ENCODE assay signal across 10 mouse cellular contexts in the genomic region with DNA sequence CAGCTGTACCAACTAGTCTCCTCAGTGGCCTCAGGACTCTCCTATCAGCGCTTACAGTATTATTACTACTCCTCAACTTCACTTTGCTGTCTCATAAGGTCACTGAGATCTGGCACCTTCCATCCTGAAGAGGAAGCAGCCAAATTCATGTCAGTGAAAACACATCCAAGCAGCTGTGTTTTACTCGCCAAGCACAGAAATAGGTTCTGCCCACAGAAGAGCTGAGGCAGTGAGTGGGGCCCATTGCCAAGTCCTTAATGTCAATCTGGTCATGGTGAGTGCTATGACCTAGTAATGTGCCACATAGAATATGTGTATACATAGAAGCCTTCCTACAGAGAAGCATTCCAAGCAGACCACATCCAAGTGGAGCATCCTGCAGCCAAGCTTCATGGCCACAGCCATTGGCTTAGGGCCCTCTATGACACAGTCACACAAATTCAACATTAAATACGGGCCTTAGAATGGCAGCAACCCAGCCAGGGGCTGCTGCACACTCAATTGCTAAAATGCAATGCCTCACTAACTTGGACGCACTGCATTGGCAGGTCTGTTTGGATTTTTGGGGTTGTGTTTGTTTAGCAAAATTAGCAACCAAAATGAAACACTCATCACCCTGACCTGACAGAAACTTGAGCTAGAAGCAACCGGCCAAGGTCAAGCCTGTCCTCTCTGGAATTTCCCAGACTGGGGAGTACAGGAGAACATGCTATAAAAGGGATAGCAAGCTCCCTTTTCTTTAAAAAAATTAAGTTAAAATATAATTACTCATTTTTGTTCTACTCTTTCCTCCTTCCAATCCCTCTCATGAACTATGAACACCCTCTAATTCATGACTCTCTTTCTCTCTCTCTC.
DNase-seq lines count a peak whose midpoint lies in the region; ATAC-seq and TF ChIP-seq lines count a peak whose summit lies in the region.
"Had no signal": no experiment of that assay in that cellular context is flagged by ENCODE, and none has a peak within 500 bp of the region (broad histone marks: within the 10 kb centered on the region; RNA-seq: fewer than 3 reads in every experiment).

No protein-coding gene starts in this region.

- no peak for ATAC-seq in liver, embryonic 11.5 days (replicated peaks; ENCODE audit: low FRiP score)
- no peak for ATAC-seq in liver, embryonic 12.5 days

- H3K9ac ChIP-seq in heart, adult 2 months (ENCODE audit: low read depth, low read length), result no peak overlapping the region
- H3K9ac ChIP-seq in liver, adult 2 months (ENCODE audit: low read depth, low read length), result no peak overlapping the region
- no peak overlapping the region for H3K9ac ChIP-seq in liver, embryonic 11.5 days (ENCODE audit: low read depth, low read length)
- no peak overlapping the region for H3K9ac ChIP-seq in liver, embryonic 12.5 days
- H3K9ac ChIP-seq: limb, embryonic 12.5 days had no signal

- no peaks in the 10 kb centered on the region for H3K36me3 ChIP-seq in heart, adult 2 months (ENCODE audit: control insufficient read depth, insufficient read depth, low read length)
- H3K36me3 ChIP-seq in liver, adult 2 months (ENCODE audit: control insufficient read depth, insufficient read depth, low read length), result no peaks in the 10 kb centered on the region
- no peaks in the 10 kb centered on the region for H3K36me3 ChIP-seq in liver, embryonic 11.5 days (ENCODE audit: control insufficient read depth, insufficient read depth, low read length)
- H3K36me3 ChIP-seq in liver, embryonic 12.5 days, result no peaks in the 10 kb centered on the region
- H3K36me3 ChIP-seq: limb, embryonic 12.5 days had no signal

- peak; percentile 20 to 32 for DNase-seq in heart, adult 2 months
- DNase-seq in heart, postnatal 25 days (ENCODE audit: low spot score), result no peak
- peak; percentile 21 for DNase-seq in liver, adult 2 months (ENCODE audit: extremely low read depth, low read depth, low spot score)
- DNase-seq in liver, embryonic 11.5 days (ENCODE audit: low spot score), result no peak
- peak; percentile 5 for DNase-seq in adrenal gland, postnatal 25 days
- peak; percentile 25 for DNase-seq in gastrocnemius, postnatal 10 days
- DNase-seq in thymus, postnatal 10 days (ENCODE audit: low spot score in 2 of 2), result no peak

- TF ChIP-seq CTCF in heart, adult 2 months (IDR thresholded peaks at IDR 0.05), result no peak
- TF ChIP-seq CTCF in liver, adult 2 months (IDR thresholded peaks at IDR 0.05; ENCODE audit: low read depth, low read length), result no peak

- TF ChIP-seq POLR2A in heart, adult 2 months (IDR thresholded peaks at IDR 0.05; ENCODE audit: insufficient read depth, low read depth, low read length), result no peak
- no peak for TF ChIP-seq POLR2A in liver, adult 2 months (IDR thresholded peaks at IDR 0.05; ENCODE audit: extremely low read depth, insufficient read depth, low read length)

- no peaks in the 10 kb centered on the region for H3K9me3 ChIP-seq in liver, embryonic 11.5 days (ENCODE audit: control insufficient read depth, low read length)
- H3K9me3 ChIP-seq in liver, embryonic 12.5 days (replicated peaks), result no peaks in the 10 kb centered on the region

- no peaks in the 10 kb centered on the region for H3K27me3 ChIP-seq in heart, adult 2 months (ENCODE audit: control insufficient read depth, insufficient read depth, low read length)
- H3K27me3 ChIP-seq in liver, adult 2 months (ENCODE audit: control insufficient read depth, insufficient read depth, low read length), result no peaks in the 10 kb centered on the region
- H3K27me3 ChIP-seq in liver, embryonic 11.5 days (replicated peaks; ENCODE audit: control insufficient read depth, insufficient read depth, low read length), result no peaks in the 10 kb centered on the region
- H3K27me3 ChIP-seq in liver, embryonic 12.5 days (replicated peaks), result no peaks in the 10 kb centered on the region
- H3K27me3 ChIP-seq: limb, embryonic 12.5 days; megakaryocyte, embryonic 14.5 days had no signal

- no peaks in the 10 kb centered on the region for H3K4me1 ChIP-seq in heart, adult 2 months (ENCODE audit: control insufficient read depth, insufficient read depth, low read length)
- H3K4me1 ChIP-seq in liver, adult 2 months (ENCODE audit: control insufficient read depth, insufficient read depth, low read length), result no peaks in the 10 kb centered on the region
- H3K4me1 ChIP-seq in liver, embryonic 11.5 days (replicated peaks; ENCODE audit: control insufficient read depth, insufficient read depth, low read length), result no peaks in the 10 kb centered on the region
- H3K4me1 ChIP-seq in liver, embryonic 12.5 days, result no peaks in the 10 kb centered on the region
- H3K4me1 ChIP-seq: limb, embryonic 12.5 days; megakaryocyte, embryonic 14.5 days had no signal

- intact Hi-C loops in heart, adult 2 months (cut with DNase I), result no loop called here
- intact Hi-C loops in heart, postnatal 25 days (cut with DNase I), result no loop called here

- H3K4me2 ChIP-seq in liver, embryonic 11.5 days, result no peak overlapping the region
- H3K4me2 ChIP-seq in liver, embryonic 12.5 days, result no peak overlapping the region
- H3K4me2 ChIP-seq: limb, embryonic 12.5 days had no signal

- no peak overlapping the region for H3K4me3 ChIP-seq in heart, adult 2 months
- H3K4me3 ChIP-seq in liver, adult 2 months (ENCODE audit: insufficient read depth, low read depth, low read length), result no peak overlapping the region
- no peak overlapping the region for H3K4me3 ChIP-seq in liver, embryonic 11.5 days (ENCODE audit: low read depth, low read length)
- no peak overlapping the region for H3K4me3 ChIP-seq in liver, embryonic 12.5 days
- H3K4me3 ChIP-seq: limb, embryonic 12.5 days; megakaryocyte, embryonic 14.5 days had no signal

- TF ChIP-seq EP300 in heart, adult 2 months (IDR thresholded peaks at IDR 0.05; ENCODE audit: insufficient read depth, low read depth, low read length), result no peak

- H3K27ac ChIP-seq in heart, adult 2 months, result no peak overlapping the region; the same call in 1 of the 2 replicates
- H3K27ac ChIP-seq in liver, adult 2 months (replicated peaks; ENCODE audit: insufficient read depth, low read depth, low read length), result no peak overlapping the region
- H3K27ac ChIP-seq in liver, embryonic 11.5 days (ENCODE audit: low read depth, low read length), result no peak overlapping the region
- H3K27ac ChIP-seq in liver, embryonic 12.5 days, result no peak overlapping the region
- H3K27ac ChIP-seq: limb, embryonic 12.5 days had no signal

- no peaks in the 10 kb centered on the region for H3K79me2 ChIP-seq in heart, adult 2 months (replicated peaks; ENCODE audit: control insufficient read depth, insufficient read depth, low read length)
- H3K79me2 ChIP-seq in liver, adult 2 months (ENCODE audit: control insufficient read depth, insufficient read depth, low read length), result no peaks in the 10 kb centered on the region

- 54% methylated on average over 5 of the region's 5 CpGs for WGBS in heart, adult 2 months
- WGBS in liver, adult 2 months, result 49% methylated on average over 5 of the region's 5 CpGs
- 76% methylated on average over 5 of the region's 5 CpGs for WGBS in liver, embryonic 11.5 days
- WGBS in liver, embryonic 12.5 days (ENCODE audit: insufficient replicate concordance), result 61% methylated on average over 5 of the region's 5 CpGs

Comparison
In these comparisons a context has a peak if more than half of its experiments do, and no peak if none do; other contexts are left out.
1. DNase-seq: peak in heart, adult 2 months (2 of 2), liver, adult 2 months (single experiment), adrenal gland, postnatal 25 days (single experiment) and gastrocnemius, postnatal 10 days (single experiment); none in heart, postnatal 25 days (single experiment), liver, embryonic 11.5 days (single experiment) and thymus, postnatal 10 days (0 of 2).